Mouse (Mus musculus): ENCODE data around the gene Hmgb1.

- no peak for TF ChIP-seq EP300 (IDR thresholded peaks at IDR 0.05; ENCODE audit: insufficient read depth, low read depth, low read length)
- no peak for TF ChIP-seq CTCF (IDR thresholded peaks at IDR 0.05; ENCODE audit: low read depth, low read length)
Observed at GRCm38 (mm10) chr5:149096284-149096683, 88.0 kb downstream of the Hmgb1 start.
